Mouse (Mus musculus) brain, embryonic 14.5 days (tissue): ENCODE data around the gene Actg1.

Experiments
- CTCF ChIP-seq: fragments of 200-500 bp; IDR thresholded peaks from 2 replicates; pipeline ENCODE4 v1.5.1; 2012; ENCODE audit warnings: inconsistent platforms, mild to moderate bottlenecking, moderate library complexity, borderline replicate concordance; ENCODE audit not compliant: insufficient read depth, insufficient read length; ENCODE audit errors: extremely low read depth
- POLR2A ChIP-seq: fragments of 200-500 bp; IDR thresholded peaks from 2 replicates; pipeline ENCODE4 v1.6.1; 2012; ENCODE audit warnings: mild to moderate bottlenecking, inconsistent platforms, borderline replicate concordance; ENCODE audit not compliant: poor library complexity, insufficient read depth, insufficient read length, severe bottlenecking; ENCODE audit errors: extremely low read depth

DNA sequence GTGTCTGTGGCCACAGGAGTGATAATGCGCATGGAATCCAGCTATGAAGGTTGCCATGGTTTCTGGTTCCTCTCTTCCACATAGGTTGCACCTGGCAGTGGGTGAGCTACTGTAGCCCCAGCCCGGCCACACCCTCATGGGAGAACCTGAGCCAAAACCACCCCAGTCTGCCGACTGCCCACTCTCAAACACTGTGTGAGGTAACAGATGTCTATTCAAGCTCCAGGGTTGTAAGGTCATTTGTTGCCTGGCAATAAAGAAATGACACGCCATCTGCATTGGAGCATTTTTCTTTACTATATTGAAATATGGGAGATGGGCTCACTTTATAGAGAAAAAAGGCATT is 33.0 kb downstream of the Actg1 start:
- no peak for TF ChIP-seq CTCF
- no peak for TF ChIP-seq POLR2A
